Mouse (Mus musculus) G1E (cell line): ENCODE data around the gene Fbxo47. TPM values are rescaled to one million over a fixed set of nuclear protein-coding genes. Genes with fewer than 3 reads are reported as not detected.

Experiments
- ATAC-seq: 2 replicates; pipeline ENCODE4 v1.8.0; 2016; ENCODE audit warnings: mild to moderate bottlenecking; ENCODE audit not compliant: insufficient number of reproducible peaks, poor library complexity, low FRiP score, severe bottlenecking; ENCODE audit errors: extremely low read depth
- DNase-seq: peaks from one replicate; pipeline ENCODE4 v3.0.0; 2012; ENCODE audit warnings: low spot score
- H3K27me3 ChIP-seq: 2 replicates; pipeline ENCODE4 v1.6.1; 2012; ENCODE audit warnings: mild to moderate bottlenecking, low read length, inconsistent platforms; ENCODE audit not compliant: insufficient read depth
- H3K36me3 ChIP-seq: replicated peaks from 2 replicates; pipeline ENCODE3; 2012; ENCODE audit warnings: mild to moderate bottlenecking, inconsistent platforms
- H3K4me1 ChIP-seq: 2 replicates; pipeline ENCODE4 v1.6.1; 2012; ENCODE audit warnings: low read depth, low read length, inconsistent platforms, mixed read lengths; ENCODE audit not compliant: insufficient read depth
- H3K4me3 ChIP-seq: 2 replicates; pipeline ENCODE4 v1.5.1; 2012; ENCODE audit warnings: low read depth, mild to moderate bottlenecking, inconsistent platforms, low read length, moderate library complexity, mixed read lengths
- H3K9me3 ChIP-seq: replicated peaks from 2 replicates; pipeline ENCODE4 v1.6.1; 2012; ENCODE audit warnings: inconsistent platforms
- CTCF ChIP-seq: IDR thresholded peaks from 2 replicates; pipeline ENCODE4 v1.5.1; 2012; ENCODE audit warnings: low read depth, low read length, inconsistent platforms, mixed read lengths
- GATA1 ChIP-seq: IDR thresholded peaks from 2 replicates; pipeline ENCODE4 v1.6.1; 2012; ENCODE audit warnings: borderline replicate concordance, low read length, inconsistent platforms, mixed read lengths
- GATA2 ChIP-seq: IDR thresholded peaks from 2 replicates; pipeline ENCODE4 v1.6.1; 2012; ENCODE audit warnings: low read depth, low read length, inconsistent platforms, borderline replicate concordance
- POLR2AphosphoS5 ChIP-seq: IDR thresholded peaks from 2 replicates; pipeline ENCODE4 v1.6.1; 2012; ENCODE audit warnings: low read depth, low read length, inconsistent platforms; ENCODE audit not compliant: insufficient replicate concordance
- TAL1 ChIP-seq: conservative IDR thresholded peaks from 2 replicates; pipeline ENCODE4 v1.6.1; 2012; ENCODE audit warnings: low read depth, low read length, inconsistent platforms, mixed read lengths
- polyA plus RNA-seq: library from polyadenylated mRNA; stranded (reverse); fragments of >175 nt; gene quantifications from 2 replicates; pipeline ENCODE4 v1.2.3, GENCODE M21; 2012
- total RNA-seq, 2 experiments: library from RNA; stranded (forward) in 1 of 2; stranded (reverse) in 1 of 2; fragments of 200-1000 nt in 1 of 2; fragments of >200 nt in 1 of 2; fragmentation: Nextera tagmentation in 1 of 2; gene quantifications; 2 replicates each; pipeline ENCODE4 v1.2.3; 2014 to 2017

Fbxo47 gene
- total and polyA plus RNA-seq, 3 experiments = 0.55 to 1.9 TPM; not detected in 1

GRCm38 (mm10) chr11:97905540-97905939 is 21.6 kb upstream of the Fbxo47 start:
- no peaks in the 10 kb centered on the region for H3K36me3 ChIP-seq
- DNase-seq (no peak), ATAC-seq (no peak)
- H3K4me3 ChIP-seq = no peak overlapping the region
- TF ChIP-seq TAL1 (no peak), GATA2 (no peak), GATA1 (no peak), POLR2AphosphoS5 (no peak), CTCF (no peak)
- H3K9me3 ChIP-seq = no peaks in the 10 kb centered on the region
- peaks cover 2% of the 10 kb centered on the region; the same call in 1 of the 2 replicates for H3K4me1 ChIP-seq
- peaks cover 32% of the 10 kb centered on the region for H3K27me3 ChIP-seq

DNA sequence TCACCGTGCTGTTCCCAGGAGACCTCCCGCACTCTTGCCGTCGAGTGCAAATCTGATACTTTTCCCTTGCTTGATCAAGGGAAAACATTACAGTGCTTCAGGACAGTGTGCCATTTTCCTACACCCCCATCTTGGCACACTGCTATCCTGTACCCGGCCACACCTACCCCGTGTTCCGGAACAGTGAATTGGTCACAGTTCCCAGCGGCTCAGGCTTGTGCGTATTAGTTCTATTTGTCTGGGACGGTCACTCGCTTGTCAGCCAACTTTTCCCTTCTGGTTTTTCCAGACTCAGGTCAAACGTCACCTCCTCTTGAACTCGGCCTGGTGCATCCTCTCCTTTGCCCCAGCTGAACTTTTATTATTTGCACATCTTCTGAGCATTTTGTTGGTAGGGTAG is 20.8 kb upstream of the Fbxo47 start:
- Histone ChIP-seq H3K9me3 (no peaks in the 10 kb centered on the region), H3K4me1 (peaks cover 2% of the 10 kb centered on the region; the same call in 1 of the 2 replicates), H3K4me3 (no peak overlapping the region), H3K27me3 (peaks cover 32% of the 10 kb centered on the region), H3K36me3 (no peaks in the 10 kb centered on the region)
- no peak for TF ChIP-seq POLR2AphosphoS5
- TF ChIP-seq TAL1 = no peak
- TF ChIP-seq GATA1 = no peak
- TF ChIP-seq GATA2 = no peak
- TF ChIP-seq CTCF = no peak
- ATAC-seq (no peak), DNase-seq (no peak)

GRCm38 (mm10) chr11:97901806-97902205 is 17.9 kb upstream of the Fbxo47 start:
- peaks cover 11% of the 10 kb centered on the region for H3K27me3 ChIP-seq
- no peak overlapping the region for H3K4me3 ChIP-seq
- no peaks in the 10 kb centered on the region for H3K36me3 ChIP-seq
- no peaks in the 10 kb centered on the region for H3K9me3 ChIP-seq
- no peak for TF ChIP-seq TAL1
- no peak for TF ChIP-seq CTCF
- TF ChIP-seq GATA1 = no peak
- no peak for TF ChIP-seq POLR2AphosphoS5
- no peak for TF ChIP-seq GATA2
- H3K4me1 ChIP-seq = no peaks in the 10 kb centered on the region; the same call in 1 of the 2 replicates
- ATAC-seq (no peak), DNase-seq (no peak)

DNA sequence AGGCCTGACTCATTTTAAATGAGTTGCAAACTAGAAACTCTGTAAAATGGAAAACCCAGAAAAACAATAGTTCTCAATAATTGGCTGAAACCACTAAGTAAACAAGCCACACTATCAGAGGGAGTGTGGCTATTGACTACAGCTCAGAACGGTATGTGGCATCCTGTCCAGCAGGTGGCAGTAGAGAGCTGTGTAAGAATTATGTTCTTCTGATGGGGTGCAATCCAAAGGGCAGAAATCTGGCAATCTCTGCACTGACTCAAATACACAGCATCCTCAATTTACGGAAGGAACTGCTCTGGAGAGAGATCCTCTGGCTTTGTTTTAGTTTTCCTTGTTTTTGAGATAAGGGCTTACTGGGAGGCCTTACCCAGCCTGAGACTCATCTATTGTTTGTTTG is 15.9 kb upstream of the Fbxo47 start:
- H3K4me1 ChIP-seq = no peaks in the 10 kb centered on the region; the same call in 1 of the 2 replicates
- DNase-seq (peak; percentile 55), ATAC-seq (no peak)
- H3K4me3 ChIP-seq = no peak overlapping the region
- H3K27me3 ChIP-seq = peaks cover 7% of the 10 kb centered on the region
- H3K36me3 ChIP-seq = no peaks in the 10 kb centered on the region
- TF ChIP-seq TAL1 (no peak), GATA2 (no peak), POLR2AphosphoS5 (no peak), GATA1 (no peak), CTCF (peak; percentile 79)
- no peaks in the 10 kb centered on the region for H3K9me3 ChIP-seq

GRCm38 (mm10) chr11:97897568-97898185 is 13.7 kb upstream of the Fbxo47 start:
- DNase-seq (no peak), ATAC-seq (no peak)
- H3K4me1 ChIP-seq = no peaks in the 10 kb centered on the region
- TF ChIP-seq GATA2 (no peak), GATA1 (no peak), POLR2AphosphoS5 (no peak), TAL1 (no peak), CTCF (no peak)
- H3K27me3 ChIP-seq = peaks cover 15% of the 10 kb centered on the region
- H3K9me3 ChIP-seq = peaks cover 4% of the 10 kb centered on the region
- H3K36me3 ChIP-seq = no peaks in the 10 kb centered on the region
- no peak overlapping the region for H3K4me3 ChIP-seq

GRCm38 (mm10) chr11:97896655-97897054 is 12.7 kb upstream of the Fbxo47 start:
- Histone ChIP-seq H3K27me3 (peaks cover 17% of the 10 kb centered on the region), H3K36me3 (no peaks in the 10 kb centered on the region), H3K9me3 (peaks cover 4% of the 10 kb centered on the region), H3K4me3 (no peak overlapping the region), H3K4me1 (no peaks in the 10 kb centered on the region)
- TF ChIP-seq GATA1 = no peak
- no peak for TF ChIP-seq POLR2AphosphoS5
- TF ChIP-seq TAL1 = no peak
- TF ChIP-seq CTCF = no peak
- TF ChIP-seq GATA2 = no peak
- DNase-seq (no peak), ATAC-seq (no peak)
